Mouse (Mus musculus): ENCODE measurements around the gene Srsf2.

DNA sequence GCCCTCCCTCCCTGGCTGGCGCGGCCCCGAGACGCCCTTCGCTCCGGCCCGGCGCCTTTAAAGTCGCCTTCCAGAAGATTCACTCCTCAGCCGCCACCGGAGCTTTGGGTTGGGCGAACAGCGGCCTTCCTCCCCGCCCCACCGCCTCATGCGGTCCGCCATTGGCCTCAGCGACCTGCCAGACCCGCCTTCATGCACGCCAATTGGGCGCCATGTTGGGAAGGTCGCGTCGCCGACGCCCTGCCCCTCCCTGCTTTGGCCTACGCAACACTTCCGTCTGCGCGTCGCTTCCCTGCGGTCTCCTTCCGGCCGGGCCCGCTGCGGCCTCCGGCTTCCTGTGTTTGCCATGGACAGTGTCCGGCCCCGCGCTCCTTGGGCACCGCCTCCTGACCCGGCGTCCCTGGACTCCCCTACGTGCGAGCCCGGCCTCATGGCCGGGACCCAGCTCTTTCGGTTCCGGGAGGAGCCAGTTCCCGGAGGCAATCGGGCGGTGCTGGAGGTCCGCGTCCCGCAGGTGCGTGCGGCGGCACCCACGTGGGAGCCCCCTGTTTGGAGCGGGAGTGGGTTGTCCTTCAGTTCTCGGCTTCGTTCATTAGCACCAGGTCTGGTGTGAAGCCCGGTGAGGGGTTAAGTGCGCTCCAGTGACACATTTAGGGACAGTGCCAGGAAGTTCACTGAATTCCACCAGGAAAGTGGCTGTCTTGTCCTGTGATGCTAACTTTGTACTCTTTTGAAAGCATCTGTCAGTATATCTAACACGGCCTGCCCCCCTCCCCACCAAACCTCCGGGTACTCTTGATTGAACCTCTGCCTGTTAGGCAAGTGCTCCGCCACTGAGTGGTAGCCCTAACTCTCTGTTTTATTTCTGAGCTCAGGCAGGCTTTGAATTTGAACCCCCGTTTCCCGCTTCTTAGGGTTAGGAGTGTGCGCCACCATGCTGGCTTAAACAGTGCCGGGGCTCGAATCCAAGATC is 9.3 kb downstream of the Srsf2 start, which contains the start of the genes Mettl23 and Jmjd6:
- TF ChIP-seq CTCF (IDR thresholded peaks at IDR 0.05; ENCODE audit: low read depth, low read length) (no peak), POLR2AphosphoS5 (IDR thresholded peaks at IDR 0.05; ENCODE audit: insufficient replicate concordance, low read depth, low read length) (no peak), TAL1 (conservative IDR thresholded peaks at IDR 0.05; ENCODE audit: low read depth, low read length) (no peak), GATA1 (IDR thresholded peaks at IDR 0.05; ENCODE audit: borderline replicate concordance, low read length) (no peak), GATA2 (IDR thresholded peaks at IDR 0.05; ENCODE audit: borderline replicate concordance, low read depth, low read length) (no peak)

All from G1E (cell line).